19 mouse cellular contexts compared by ENCODE assay signal in genomic region chr5:150016861-150017260, GRCm38 (mm10). TPM values are rescaled to one million over a fixed set of nuclear protein-coding genes. Genes with fewer than 3 reads are reported as not detected.
DNase-seq lines count a peak whose midpoint lies in the region; ATAC-seq and TF ChIP-seq lines count a peak whose summit lies in the region.
"Had no signal": no experiment of that assay in that cellular context is flagged by ENCODE, and none has a peak within 500 bp of the region (broad histone marks: within the 10 kb centered on the region; RNA-seq: fewer than 3 reads in every experiment).

No protein-coding gene starts in this region.

- peak; percentile 54 for DNase-seq in hindbrain, embryonic 10.5 days (ENCODE audit: low spot score)
- peak; percentile 41 for DNase-seq in brain, embryonic 14.5 days (ENCODE audit: low read depth)
- DNase-seq in embryo, embryonic 9.5 days (ENCODE audit: extremely low spot score): peak; percentile 66
- peak; percentile 40 for DNase-seq in kidney, postnatal 14 days
- DNase-seq in right cerebral cortex, adult 2 months (ENCODE audit: low spot score in 2 of 2): no peak
- DNase-seq in spleen, postnatal 14 days (ENCODE audit: low spot score in 2 of 2): no peak
- DNase-seq: B cell, adult 2 months; cerebellum, postnatal 25 days; gastrocnemius, postnatal 36 days; lung, postnatal 10 days; thymus, adult 2 months had no signal

- no peak overlapping the region for H3K4me2 ChIP-seq in hindbrain, embryonic 16.5 days (ENCODE audit: low read length)
- no peak overlapping the region for H3K4me2 ChIP-seq in intestine, embryonic 16.5 days (ENCODE audit: low read depth, low read length)
- H3K4me2 ChIP-seq: hindbrain, embryonic 13.5 days; limb, embryonic 13.5 days; liver, embryonic 15.5 days had no signal

- peaks cover 19% of the 10 kb centered on the region for H3K4me1 ChIP-seq in hindbrain, embryonic 10.5 days (replicated peaks)
- H3K4me1 ChIP-seq in hindbrain, embryonic 16.5 days (ENCODE audit: control insufficient read depth, insufficient read depth, low read depth, low read length): peaks cover 3% of the 10 kb centered on the region; the same call in 1 of the 2 replicates
- H3K4me1 ChIP-seq in intestine, embryonic 16.5 days (ENCODE audit: control insufficient read depth, insufficient read depth, low read length): no peaks in the 10 kb centered on the region
- H3K4me1 ChIP-seq: liver, embryonic 15.5 days; megakaryocyte, embryonic 14.5 days had no signal

- no peaks in the 10 kb centered on the region for H3K9me3 ChIP-seq in hindbrain, embryonic 10.5 days
- H3K9me3 ChIP-seq in hindbrain, embryonic 16.5 days (ENCODE audit: control insufficient read depth, low read length): no peaks in the 10 kb centered on the region
- no peaks in the 10 kb centered on the region for H3K9me3 ChIP-seq in intestine, embryonic 16.5 days (ENCODE audit: control insufficient read depth, low read length)
- H3K9me3 ChIP-seq: hindbrain, embryonic 13.5 days; limb, embryonic 13.5 days; liver, embryonic 15.5 days; megakaryocyte, embryonic 14.5 days had no signal

- peaks cover 4% of the 10 kb centered on the region; the same call in 1 of the 2 replicates for H3K27me3 ChIP-seq in hindbrain, embryonic 10.5 days (ENCODE audit: insufficient read depth, poor library complexity, severe bottlenecking)
- H3K27me3 ChIP-seq in hindbrain, embryonic 16.5 days (replicated peaks; ENCODE audit: control insufficient read depth, insufficient read depth, low read length): 0 out of 2 replicates have a peak, but pooled peaks cover 2% of the 10 kb centered on the region
- no peaks in the 10 kb centered on the region for H3K27me3 ChIP-seq in intestine, embryonic 16.5 days (replicated peaks; ENCODE audit: control insufficient read depth, insufficient read depth, low read length)
- H3K27me3 ChIP-seq: liver, embryonic 15.5 days; megakaryocyte, embryonic 14.5 days had no signal

- no peaks in the 10 kb centered on the region for H3K36me3 ChIP-seq in hindbrain, embryonic 10.5 days
- H3K36me3 ChIP-seq in hindbrain, embryonic 16.5 days (ENCODE audit: control insufficient read depth, insufficient read depth, low read length): no peaks in the 10 kb centered on the region
- H3K36me3 ChIP-seq in intestine, embryonic 16.5 days (ENCODE audit: control insufficient read depth, insufficient read depth, low read length): no peaks in the 10 kb centered on the region
- H3K36me3 ChIP-seq: hindbrain, embryonic 13.5 days; limb, embryonic 13.5 days; liver, embryonic 15.5 days had no signal

- TF ChIP-seq POLR2A in brain, embryonic 14.5 days (IDR thresholded peaks at IDR 0.05; ENCODE audit: borderline replicate concordance, extremely low read depth, insufficient read depth, insufficient read length, poor library complexity, severe bottlenecking): no peak

- WGBS in hindbrain, embryonic 10.5 days: 14% methylated on average over 10 of the region's 10 CpGs
- 22% methylated on average over 10 of the region's 10 CpGs for whole genome bisulfite sequencing in hindbrain, embryonic 16.5 days
- WGBS in intestine, embryonic 16.5 days: 49% methylated on average over 10 of the region's 10 CpGs

- no peak for TF ChIP-seq CTCF in brain, embryonic 14.5 days (IDR thresholded peaks at IDR 0.05; ENCODE audit: borderline replicate concordance, extremely low read depth, insufficient read depth, insufficient read length)

- H3K27ac ChIP-seq in hindbrain, embryonic 10.5 days: no peak overlapping the region
- no peak overlapping the region for H3K27ac ChIP-seq in hindbrain, embryonic 16.5 days (ENCODE audit: low read depth, low read length)
- no peak overlapping the region for H3K27ac ChIP-seq in intestine, embryonic 16.5 days (ENCODE audit: low read length)
- H3K27ac ChIP-seq: hindbrain, embryonic 13.5 days; limb, embryonic 13.5 days; liver, embryonic 15.5 days had no signal

- no peak overlapping the region for H3K9ac ChIP-seq in hindbrain, embryonic 16.5 days (ENCODE audit: low read depth, low read length)
- no peak overlapping the region for H3K9ac ChIP-seq in intestine, embryonic 16.5 days (ENCODE audit: low read depth, low read length)
- H3K9ac ChIP-seq: hindbrain, embryonic 13.5 days; limb, embryonic 13.5 days; liver, embryonic 15.5 days had no signal

- ATAC-seq in hindbrain, embryonic 16.5 days: no peak
- ATAC-seq in intestine, embryonic 16.5 days: no peak

- no peak overlapping the region for H3K4me3 ChIP-seq in hindbrain, embryonic 10.5 days
- no peak overlapping the region for H3K4me3 ChIP-seq in hindbrain, embryonic 16.5 days (ENCODE audit: low read length)
- H3K4me3 ChIP-seq in intestine, embryonic 16.5 days (ENCODE audit: low read length): no peak overlapping the region
- H3K4me3 ChIP-seq: hindbrain, embryonic 13.5 days; limb, embryonic 13.5 days; liver, embryonic 15.5 days; megakaryocyte, embryonic 14.5 days had no signal

RNA-seq across cellular contexts. Expression of gene Rxfp2, which starts 1.6 kb away (rescaled TPM):
- 0.82 and 0.93 TPM in 2 replicates for polyA plus RNA-seq in hindbrain, embryonic 10.5 days (2016; fragmentation: Nextera tagmentation; extraction: Ambion mirVana)
- 0.30 and 0.33 TPM in 2 replicates for polyA plus RNA-seq in hindbrain, embryonic 16.5 days (2015; fragmentation: Nextera tagmentation; extraction: Ambion mirVana)
- polyA plus RNA-seq in brain, embryonic 14.5 days (2012; rRNA removed): 0.78 and 1.1 TPM in 2 replicates
- polyA plus RNA-seq in intestine, embryonic 16.5 days (2015; fragmentation: Nextera tagmentation; extraction: Ambion mirVana): 0.15 and 0.23 TPM in 2 replicates
- polyA plus RNA-seq: large intestine, adult 2 months; liver, embryonic 15.5 days; small intestine, adult 2 months had no signal

Comparison
In these comparisons a context has a peak if more than half of its experiments do, and no peak if none do; other contexts are left out.
1. DNase-seq: peak in hindbrain, embryonic 10.5 days (single experiment), brain, embryonic 14.5 days (single experiment), embryo, embryonic 9.5 days (single experiment) and kidney, postnatal 14 days (single experiment); none in right cerebral cortex, adult 2 months (0 of 2) and spleen, postnatal 14 days (0 of 2).